7 mouse cellular contexts compared by ENCODE assay signal in the genomic region with DNA sequence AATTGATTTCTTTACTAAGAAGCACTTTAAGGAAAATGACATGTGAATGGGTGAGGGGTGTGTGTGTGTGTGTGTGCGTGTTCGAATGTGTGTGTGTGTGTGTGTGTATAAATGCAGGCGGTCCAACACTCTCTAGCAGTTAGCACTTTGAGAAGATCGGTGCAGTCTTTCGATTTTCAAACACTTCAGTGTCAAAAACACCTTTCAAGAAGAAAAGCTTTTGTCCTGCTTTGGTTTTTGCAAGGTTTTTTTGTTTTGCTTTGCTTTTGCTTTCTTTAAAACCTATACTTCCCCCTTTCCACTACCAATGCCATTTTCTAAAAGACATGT. TPM values are rescaled to one million over a fixed set of nuclear protein-coding genes. Genes with fewer than 3 reads are reported as not detected.
DNase-seq lines count a peak whose midpoint lies in the region; ATAC-seq lines count a peak whose summit lies in the region.

No protein-coding gene starts in this region.

- H3K9ac ChIP-seq in lung, embryonic 15.5 days, result peak overlapping the region; percentile 90
- H3K9ac ChIP-seq in embryonic facial prominence, embryonic 14.5 days (ENCODE audit: low read depth, low read length), result peak overlapping the region; percentile 92
- H3K9ac ChIP-seq in limb, embryonic 12.5 days (replicated peaks), result peak overlapping the region; percentile 90
- peak overlapping the region; percentile 67; the same call in 1 of the 2 replicates for H3K9ac ChIP-seq in stomach, embryonic 14.5 days (replicated peaks; ENCODE audit: low read depth, low read length)

- WGBS in lung, embryonic 15.5 days, result 5% methylated on average over 5 of the region's 5 CpGs
- WGBS in embryonic facial prominence, embryonic 14.5 days, result 15% methylated on average over 5 of the region's 5 CpGs
- 20% methylated on average over 5 of the region's 5 CpGs for WGBS in limb, embryonic 12.5 days
- 9% methylated on average over 5 of the region's 5 CpGs for WGBS in stomach, embryonic 14.5 days

- peak overlapping the region; percentile 100 for H3K4me3 ChIP-seq in lung, embryonic 15.5 days
- H3K4me3 ChIP-seq in embryonic facial prominence, embryonic 14.5 days (ENCODE audit: low read depth, low read length), result peak overlapping the region; percentile 96
- H3K4me3 ChIP-seq in limb, embryonic 12.5 days (replicated peaks), result peak overlapping the region; percentile 98
- H3K4me3 ChIP-seq in stomach, embryonic 14.5 days (ENCODE audit: low read depth, low read length), result peak overlapping the region; percentile 98

- H3K9me3 ChIP-seq in lung, embryonic 15.5 days, result no peaks in the 10 kb centered on the region
- H3K9me3 ChIP-seq in embryonic facial prominence, embryonic 14.5 days (ENCODE audit: control insufficient read depth, low read length), result no peaks in the 10 kb centered on the region
- H3K9me3 ChIP-seq in limb, embryonic 12.5 days, result no peaks in the 10 kb centered on the region
- H3K9me3 ChIP-seq in stomach, embryonic 14.5 days (ENCODE audit: control insufficient read depth, low read depth, low read length), result no peaks in the 10 kb centered on the region

- peaks cover 41% of the 10 kb centered on the region for H3K36me3 ChIP-seq in lung, embryonic 15.5 days
- H3K36me3 ChIP-seq in embryonic facial prominence, embryonic 14.5 days (ENCODE audit: control insufficient read depth, insufficient read depth, low read length), result peaks cover 43% of the 10 kb centered on the region
- peaks cover 36% of the 10 kb centered on the region for H3K36me3 ChIP-seq in limb, embryonic 12.5 days
- peaks cover 31% of the 10 kb centered on the region for H3K36me3 ChIP-seq in stomach, embryonic 14.5 days (ENCODE audit: control insufficient read depth, insufficient read depth, low read length)

- no peak for ATAC-seq in lung, embryonic 15.5 days (ENCODE audit: borderline replicate concordance, extremely low read depth, low FRiP score, low TSS enrichment)
- no peak for ATAC-seq in embryonic facial prominence, embryonic 14.5 days (ENCODE audit: low read depth)
- ATAC-seq in limb, embryonic 12.5 days (ENCODE audit: insufficient number of reproducible peaks, insufficient read depth, low FRiP score, low TSS enrichment, low read depth), result no peak
- no peak for ATAC-seq in stomach, embryonic 14.5 days (ENCODE audit: insufficient number of reproducible peaks, insufficient read depth, low FRiP score, low read depth)

- H3K4me2 ChIP-seq in lung, embryonic 15.5 days, result peak overlapping the region; percentile 63
- peak overlapping the region; percentile 68 for H3K4me2 ChIP-seq in embryonic facial prominence, embryonic 14.5 days (ENCODE audit: low read depth, low read length)
- H3K4me2 ChIP-seq in limb, embryonic 12.5 days, result peak overlapping the region; percentile 65
- peak overlapping the region; percentile 52 for H3K4me2 ChIP-seq in stomach, embryonic 14.5 days (replicated peaks; ENCODE audit: low read depth, low read length)

- DNase-seq in lung, postnatal 25 days (ENCODE audit: low spot score), result no peak
- DNase-seq in embryonic facial prominence, embryonic 14.5 days (ENCODE audit: low spot score), result no peak
- DNase-seq in cerebellum, adult 11-12 months, result no peak
- no peak for DNase-seq in cerebellum, adult 9-10 months

- peak overlapping the region; percentile 99 for H3K27ac ChIP-seq in lung, embryonic 15.5 days
- H3K27ac ChIP-seq in embryonic facial prominence, embryonic 14.5 days (replicated peaks; ENCODE audit: low read depth, low read length), result peak overlapping the region; percentile 97
- peak overlapping the region; percentile 98 for H3K27ac ChIP-seq in limb, embryonic 12.5 days
- H3K27ac ChIP-seq in stomach, embryonic 14.5 days (ENCODE audit: low read length), result peak overlapping the region; percentile 98

- no peaks in the 10 kb centered on the region for H3K27me3 ChIP-seq in lung, embryonic 15.5 days
- H3K27me3 ChIP-seq in embryonic facial prominence, embryonic 14.5 days (replicated peaks; ENCODE audit: control insufficient read depth, insufficient read depth, low read length), result no peaks in the 10 kb centered on the region
- H3K27me3 ChIP-seq in limb, embryonic 12.5 days, result no peaks in the 10 kb centered on the region
- no peaks in the 10 kb centered on the region for H3K27me3 ChIP-seq in stomach, embryonic 14.5 days (ENCODE audit: control insufficient read depth, insufficient read depth, low read length)

- H3K4me1 ChIP-seq in lung, embryonic 15.5 days, result peaks cover 20% of the 10 kb centered on the region
- peaks cover 16% of the 10 kb centered on the region for H3K4me1 ChIP-seq in embryonic facial prominence, embryonic 14.5 days (ENCODE audit: control insufficient read depth, insufficient read depth, low read length)
- H3K4me1 ChIP-seq in limb, embryonic 12.5 days (replicated peaks), result peaks cover 17% of the 10 kb centered on the region; the same call in 1 of the 2 replicates
- H3K4me1 ChIP-seq in stomach, embryonic 14.5 days (ENCODE audit: control insufficient read depth, insufficient read depth, low read length), result peaks cover 3% of the 10 kb centered on the region; the same call in 1 of the 2 replicates

RNA-seq across cellular contexts. Expression of a gene that starts 1.4 kb away (rescaled TPM):
- 39.6 and 39.8 TPM in 2 replicates for polyA plus RNA-seq in lung, embryonic 15.5 days (2015; fragmentation: Nextera tagmentation; extraction: Ambion mirVana)
- polyA plus RNA-seq in embryonic facial prominence, embryonic 14.5 days (2014; fragmentation: Nextera tagmentation; extraction: Ambion mirVana), result 28.6 and 32.5 TPM in 2 replicates
- 36.3 and 39.3 TPM in 2 replicates for polyA plus RNA-seq in limb, embryonic 12.5 days (2016; fragmentation: Nextera tagmentation; extraction: Ambion mirVana)
- 40.7 and 43.4 TPM in 2 replicates for polyA plus RNA-seq in stomach, embryonic 14.5 days (2014; fragmentation: Nextera tagmentation; extraction: Ambion mirVana)

RNA-seq across cellular contexts. Expression of a gene that starts 42.8 kb away (rescaled TPM):
- polyA plus RNA-seq in lung, embryonic 15.5 days (2015; fragmentation: Nextera tagmentation; extraction: Ambion mirVana), result 651 and 672 TPM in 2 replicates
- polyA plus RNA-seq in embryonic facial prominence, embryonic 14.5 days (2014; fragmentation: Nextera tagmentation; extraction: Ambion mirVana), result 589 and 594 TPM in 2 replicates
- 611 and 672 TPM in 2 replicates for polyA plus RNA-seq in limb, embryonic 12.5 days (2016; fragmentation: Nextera tagmentation; extraction: Ambion mirVana)
- polyA plus RNA-seq in stomach, embryonic 14.5 days (2014; fragmentation: Nextera tagmentation; extraction: Ambion mirVana), result 587 and 595 TPM in 2 replicates
